Mouse (Mus musculus) neural tube, embryonic 13.5 days (tissue): ENCODE measurements around the gene Bhlhe41. TPM values are rescaled to one million over a fixed set of nuclear protein-coding genes. Genes with fewer than 3 reads are reported as not detected.
A peak's percentile ranks its signal among the peaks of the same experiment; 100 is the strongest.

Experiments used
- ATAC-seq: fragments of 200-750 bp; cut with Nextera tagmentation; 2 replicates; pipeline ENCODE4 v1.8.0; 2017; ENCODE audit warnings: low read depth, mild to moderate bottlenecking, moderate TSS enrichment, moderate library complexity
- H3K27ac ChIP-seq: fragments of 300-500 bp; sonication (generic); replicated peaks from 2 replicates; pipeline ENCODE4 v1.5.1; 2015; ENCODE audit warnings: moderate library complexity, mild to moderate bottlenecking, inconsistent platforms
- H3K27me3 ChIP-seq: fragments of 300-500 bp; sonication (generic); 2 replicates; pipeline ENCODE4 v1.6.1; 2015; ENCODE audit warnings: mild to moderate bottlenecking, inconsistent platforms
- H3K36me3 ChIP-seq: fragments of 300-500 bp; sonication (generic); 2 replicates; pipeline ENCODE4 v1.6.1; 2015; ENCODE audit warnings: mild to moderate bottlenecking, inconsistent platforms
- H3K4me1 ChIP-seq: fragments of 300-500 bp; sonication (generic); replicated peaks from 2 replicates; pipeline ENCODE4 v1.6.1; 2015; ENCODE audit warnings: inconsistent platforms
- H3K4me2 ChIP-seq: fragments of 300-500 bp; sonication (generic); 2 replicates; pipeline ENCODE4 v1.6.1; 2015; ENCODE audit warnings: inconsistent platforms, mild to moderate bottlenecking, moderate library complexity
- H3K4me3 ChIP-seq: fragments of 300-500 bp; sonication (generic); 2 replicates; pipeline ENCODE4 v1.5.1; 2015; ENCODE audit warnings: mild to moderate bottlenecking, inconsistent platforms
- H3K9ac ChIP-seq: fragments of 300-500 bp; sonication (generic); 2 replicates; pipeline ENCODE4 v1.6.1; 2015; ENCODE audit warnings: moderate library complexity, mild to moderate bottlenecking, inconsistent platforms
- H3K9me3 ChIP-seq: fragments of 300-500 bp; sonication (generic); 2 replicates; pipeline ENCODE4 v1.6.1; 2016; ENCODE audit warnings: inconsistent platforms
- WGBS: fragments of 180-500 bp; shearing (Covaris S2); methylation state at CpG from one replicate; pipeline ENCODE4 v1.1.7; 2015; 5-methylcytosine and 5-hydroxymethylcytosine counted together
- polyA plus RNA-seq: library from polyadenylated mRNA; unstranded; fragments of >200 nt; fragmentation: Nextera tagmentation; extraction: Ambion mirVana; gene quantifications from 2 replicates; pipeline ENCODE4 v1.2.1, GENCODE M21; 2015

Bhlhe41 gene
- 3.2 and 3.3 TPM in 2 replicates for polyA plus RNA-seq

DNA sequence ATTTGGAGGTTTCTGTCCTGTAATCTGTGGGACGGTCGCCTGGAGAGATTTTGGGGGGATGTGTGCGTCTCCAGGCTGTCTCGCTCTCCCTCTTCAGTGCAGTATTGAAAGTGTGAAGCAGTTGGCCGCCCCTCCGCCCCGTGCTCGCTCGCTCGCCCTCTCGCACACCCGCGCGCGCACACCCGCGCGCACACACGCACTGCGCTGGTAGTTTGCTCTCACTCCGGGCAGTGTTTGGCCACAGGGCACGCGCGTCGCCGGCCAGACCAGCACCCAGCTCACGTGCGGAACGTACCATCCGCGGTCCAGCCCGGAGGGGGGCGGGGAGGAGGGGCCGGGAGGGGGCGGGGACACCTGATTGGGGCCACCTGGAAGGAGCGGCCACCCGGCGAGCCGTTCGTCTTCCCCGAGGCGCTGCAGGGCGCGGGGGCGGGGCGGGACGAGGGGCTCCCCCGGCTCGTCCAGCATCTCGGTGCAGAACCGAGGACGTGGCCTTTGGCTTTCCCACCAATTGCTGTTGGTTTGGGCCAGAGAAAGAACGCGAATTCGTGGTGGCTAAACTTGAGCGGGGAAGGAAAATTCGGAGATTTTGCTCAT is at the start of gene Bhlhe41:
TSS of gene Bhlhe41 (minus strand) at position 270 of the 597 bp plus-strand sequence.
- peak within 1 kb of the TSS; percentile 61 for H3K4me3 ChIP-seq
- peak within 1 kb of the TSS; percentile 73 for H3K9ac ChIP-seq
- WGBS: 1% methylated on average over 56 of the region's 57 CpGs
- no peaks in the 10 kb centered on the region for H3K9me3 ChIP-seq
- ATAC-seq: peak; percentile 42
- no peaks in the 10 kb centered on the region for H3K36me3 ChIP-seq
- peaks cover 40% of the 10 kb centered on the region for H3K4me1 ChIP-seq
- H3K27ac ChIP-seq: peak within 1 kb of the TSS; percentile 42; the same call in 1 of the 2 replicates
- H3K27me3 ChIP-seq: peaks cover 81% of the 10 kb centered on the region
- H3K4me2 ChIP-seq: peak within 1 kb of the TSS; percentile 100

DNA sequence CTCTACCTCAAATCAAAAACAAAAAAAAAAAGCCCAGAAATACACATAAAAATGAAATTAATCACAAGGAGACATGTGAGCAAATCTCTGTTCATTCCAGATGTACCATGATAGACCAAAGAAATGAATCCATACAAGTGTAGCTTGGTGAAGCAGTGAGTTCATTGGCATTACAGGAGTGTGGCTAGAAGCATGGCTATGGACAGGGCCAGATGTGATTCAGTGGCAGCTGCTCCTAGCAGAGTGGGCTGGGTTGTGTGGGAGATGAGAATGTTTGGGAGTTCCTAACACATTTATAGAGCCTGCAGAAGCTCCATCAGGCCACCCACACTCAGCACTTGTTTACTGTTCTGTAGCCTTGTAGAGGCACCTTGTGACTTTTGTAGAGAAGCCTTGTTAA is 46.9 kb upstream of the Bhlhe41 start:
- no peak overlapping the region for H3K4me2 ChIP-seq
- ATAC-seq: no peak
- H3K9ac ChIP-seq: no peak overlapping the region
- H3K9me3 ChIP-seq: no peaks in the 10 kb centered on the region
- H3K27ac ChIP-seq: no peak overlapping the region
- H3K4me1 ChIP-seq: no peaks in the 10 kb centered on the region
- no peaks in the 10 kb centered on the region for H3K27me3 ChIP-seq
- H3K36me3 ChIP-seq: no peaks in the 10 kb centered on the region
- no peak overlapping the region for H3K4me3 ChIP-seq

DNA sequence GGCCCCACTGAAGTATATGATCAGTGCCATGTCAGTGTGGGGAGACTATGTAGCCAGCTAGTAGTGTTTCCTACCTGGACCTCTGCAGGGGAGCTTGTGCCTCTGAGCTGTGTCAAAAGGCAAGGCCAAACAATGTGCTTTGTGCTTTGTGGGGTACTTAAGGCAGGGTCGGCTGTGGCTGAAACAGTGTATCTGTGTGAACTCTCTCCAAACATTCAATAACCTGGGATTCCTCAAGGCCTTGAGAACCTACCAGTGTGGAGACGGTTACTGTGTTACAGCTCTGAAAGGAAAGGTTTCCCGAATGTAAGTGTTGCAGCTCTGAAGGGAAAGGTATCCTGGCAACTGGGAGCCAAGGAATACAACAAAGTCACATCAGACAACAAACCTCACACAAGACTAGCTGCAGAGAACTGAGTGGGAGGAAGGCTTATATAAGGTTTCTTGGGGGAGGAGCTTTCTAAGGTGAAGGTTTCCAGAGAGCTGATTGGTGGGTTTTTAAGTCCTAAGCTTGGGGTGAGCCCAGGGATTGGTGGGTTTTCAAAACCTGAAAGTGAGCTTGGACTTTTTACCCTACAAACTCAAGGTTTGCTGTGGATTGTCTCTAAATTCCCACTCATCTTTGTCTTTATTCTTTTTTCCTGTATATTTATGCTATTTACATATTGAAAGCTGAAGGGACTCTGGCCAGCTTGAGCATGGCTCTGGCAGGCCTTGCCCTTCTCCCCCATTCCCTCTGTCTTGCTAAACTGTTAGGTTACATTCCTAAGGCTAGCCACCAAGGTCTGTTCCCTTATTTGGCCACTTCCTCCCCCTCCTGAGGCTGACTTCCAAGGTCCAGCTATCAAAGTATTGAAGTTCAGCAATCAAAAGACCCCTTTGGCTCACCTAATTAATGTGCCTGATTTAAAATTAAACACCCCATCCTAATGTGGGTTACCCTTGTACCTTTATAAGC is 45.4 kb upstream of the Bhlhe41 start:
- Histone ChIP-seq H3K9me3 (no peaks in the 10 kb centered on the region), H3K27me3 (no peaks in the 10 kb centered on the region), H3K4me3 (no peak overlapping the region), H3K27ac (no peak overlapping the region), H3K36me3 (no peaks in the 10 kb centered on the region), H3K4me1 (no peaks in the 10 kb centered on the region), H3K9ac (no peak overlapping the region), H3K4me2 (no peak overlapping the region)
- WGBS: 83% methylated on average over 3 of the region's 3 CpGs
- ATAC-seq: no peak

DNA sequence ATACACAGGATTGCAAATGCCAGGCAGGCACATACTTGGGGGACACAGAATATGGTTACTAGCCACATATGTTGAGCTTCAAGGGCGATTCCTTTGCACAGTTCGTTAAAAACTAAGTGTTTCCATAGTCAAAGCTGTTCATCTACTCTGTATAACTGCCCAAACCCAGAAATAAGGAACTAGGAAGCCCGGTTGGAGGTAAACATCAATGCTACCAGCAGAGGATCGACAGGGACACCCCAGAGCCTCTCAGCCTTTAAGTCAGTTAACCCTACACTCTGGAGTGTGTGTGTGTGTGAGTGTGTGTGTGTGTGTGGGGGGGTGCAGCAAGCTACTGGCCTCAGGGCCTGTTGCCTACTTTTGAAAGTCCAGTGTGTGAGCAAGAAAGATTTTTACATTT is 44.6 kb upstream of the Bhlhe41 start:
- H3K27ac ChIP-seq: no peak overlapping the region
- no peaks in the 10 kb centered on the region for H3K4me1 ChIP-seq
- no peak overlapping the region for H3K9ac ChIP-seq
- H3K9me3 ChIP-seq: no peaks in the 10 kb centered on the region
- no peaks in the 10 kb centered on the region for H3K36me3 ChIP-seq
- no peak for ATAC-seq
- H3K4me2 ChIP-seq: no peak overlapping the region
- H3K27me3 ChIP-seq: no peaks in the 10 kb centered on the region
- H3K4me3 ChIP-seq: no peak overlapping the region
- 80% methylated on average over 4 of the region's 4 CpGs for WGBS

DNA sequence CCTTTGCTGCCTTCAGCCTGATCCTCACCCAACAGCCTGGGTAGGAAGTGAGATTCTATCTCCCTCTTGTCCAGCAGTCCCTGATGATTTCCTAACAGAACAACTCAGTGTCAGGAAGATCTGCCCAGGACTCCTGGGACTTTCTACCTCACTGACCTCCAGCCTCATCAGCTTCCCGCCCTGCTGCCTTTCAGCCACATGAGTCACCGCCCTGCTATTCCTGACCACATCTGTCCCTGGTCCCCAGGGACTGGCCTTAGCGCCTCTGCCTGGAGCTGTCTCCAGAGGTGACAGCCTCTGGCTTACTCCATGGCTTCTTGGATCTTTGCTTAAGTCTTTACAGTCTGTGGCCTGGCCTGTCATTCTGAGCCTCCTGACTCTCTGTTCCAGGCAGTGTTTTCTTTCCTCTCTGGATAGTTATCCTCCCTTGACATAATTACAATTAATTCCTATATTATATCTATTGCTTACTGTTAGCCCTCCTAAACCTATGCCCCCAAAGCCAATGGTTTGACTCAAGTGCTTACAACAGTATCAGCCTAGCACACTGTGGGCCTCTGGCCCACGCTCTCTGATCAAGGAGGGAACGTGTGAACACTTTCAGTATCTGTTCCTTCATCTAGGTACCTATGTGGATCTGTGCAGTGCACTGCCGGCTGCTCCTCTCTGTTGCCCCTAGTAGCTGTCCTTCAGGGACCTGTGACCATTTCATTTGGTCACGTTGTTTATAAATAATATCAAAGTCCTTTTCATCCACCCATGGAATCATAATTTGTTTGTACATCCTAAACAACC is 40.9 kb upstream of the Bhlhe41 start:
- H3K4me3 ChIP-seq: no peak overlapping the region
- WGBS: 72% methylated on average over 7 of the region's 7 CpGs
- no peak overlapping the region for H3K4me2 ChIP-seq
- no peaks in the 10 kb centered on the region for H3K4me1 ChIP-seq
- H3K9ac ChIP-seq: no peak overlapping the region
- no peak overlapping the region for H3K27ac ChIP-seq
- H3K9me3 ChIP-seq: no peaks in the 10 kb centered on the region
- no peak for ATAC-seq
- no peaks in the 10 kb centered on the region for H3K36me3 ChIP-seq
- H3K27me3 ChIP-seq: no peaks in the 10 kb centered on the region

DNA sequence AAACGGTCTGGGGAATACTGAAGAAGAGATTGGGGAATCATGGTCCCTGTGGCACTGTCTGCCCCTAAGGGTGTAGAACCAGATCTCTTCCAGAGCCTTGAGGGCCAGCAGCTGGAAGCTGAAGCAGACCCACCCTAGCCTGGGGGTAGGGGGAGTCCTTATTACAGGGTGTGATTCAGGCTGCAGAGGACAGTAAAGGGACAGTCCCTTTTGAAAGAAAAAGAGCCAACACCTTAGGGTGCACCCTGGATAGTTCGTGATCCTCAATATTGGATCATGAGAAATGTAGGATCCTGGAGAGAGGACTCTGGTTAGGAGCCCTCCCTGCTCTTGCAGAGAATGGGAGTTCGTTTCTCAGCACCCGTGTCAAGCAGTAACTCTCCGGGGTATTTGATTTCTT is 39.3 kb upstream of the Bhlhe41 start:
- ATAC-seq: no peak
- H3K4me3 ChIP-seq: no peak overlapping the region
- H3K9me3 ChIP-seq: no peaks in the 10 kb centered on the region
- H3K4me1 ChIP-seq: no peaks in the 10 kb centered on the region
- H3K4me2 ChIP-seq: no peak overlapping the region
- WGBS: 84% methylated on average over 5 of the region's 5 CpGs
- H3K27me3 ChIP-seq: no peaks in the 10 kb centered on the region
- H3K9ac ChIP-seq: no peak overlapping the region
- H3K27ac ChIP-seq: no peak overlapping the region
- H3K36me3 ChIP-seq: no peaks in the 10 kb centered on the region

DNA sequence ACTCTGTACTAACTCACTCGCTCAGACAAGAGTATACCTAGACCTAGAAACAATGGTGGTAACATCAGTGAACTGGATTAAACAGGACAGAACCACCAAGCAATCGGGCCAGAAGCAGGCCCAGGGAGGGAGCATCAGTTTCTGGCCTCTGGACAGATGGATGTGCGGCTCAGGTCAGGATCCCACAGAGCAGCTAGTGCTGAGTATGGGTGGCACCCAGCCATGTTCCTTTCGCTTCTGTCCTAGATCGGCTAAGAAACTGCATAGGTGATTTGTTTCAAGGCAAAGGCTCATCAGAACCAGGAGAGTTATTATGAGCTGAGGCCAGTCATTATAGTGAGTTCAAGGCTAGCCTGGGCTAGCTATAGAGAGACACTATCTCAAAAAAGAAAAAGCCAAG is 38.8 kb upstream of the Bhlhe41 start:
- H3K9ac ChIP-seq: no peak overlapping the region
- H3K27me3 ChIP-seq: no peaks in the 10 kb centered on the region
- WGBS: 93% methylated on average over 5 of the region's 5 CpGs
- no peak overlapping the region for H3K27ac ChIP-seq
- no peaks in the 10 kb centered on the region for H3K4me1 ChIP-seq
- no peaks in the 10 kb centered on the region for H3K9me3 ChIP-seq
- H3K4me2 ChIP-seq: no peak overlapping the region
- no peak for ATAC-seq
- no peaks in the 10 kb centered on the region for H3K36me3 ChIP-seq
- no peak overlapping the region for H3K4me3 ChIP-seq

DNA sequence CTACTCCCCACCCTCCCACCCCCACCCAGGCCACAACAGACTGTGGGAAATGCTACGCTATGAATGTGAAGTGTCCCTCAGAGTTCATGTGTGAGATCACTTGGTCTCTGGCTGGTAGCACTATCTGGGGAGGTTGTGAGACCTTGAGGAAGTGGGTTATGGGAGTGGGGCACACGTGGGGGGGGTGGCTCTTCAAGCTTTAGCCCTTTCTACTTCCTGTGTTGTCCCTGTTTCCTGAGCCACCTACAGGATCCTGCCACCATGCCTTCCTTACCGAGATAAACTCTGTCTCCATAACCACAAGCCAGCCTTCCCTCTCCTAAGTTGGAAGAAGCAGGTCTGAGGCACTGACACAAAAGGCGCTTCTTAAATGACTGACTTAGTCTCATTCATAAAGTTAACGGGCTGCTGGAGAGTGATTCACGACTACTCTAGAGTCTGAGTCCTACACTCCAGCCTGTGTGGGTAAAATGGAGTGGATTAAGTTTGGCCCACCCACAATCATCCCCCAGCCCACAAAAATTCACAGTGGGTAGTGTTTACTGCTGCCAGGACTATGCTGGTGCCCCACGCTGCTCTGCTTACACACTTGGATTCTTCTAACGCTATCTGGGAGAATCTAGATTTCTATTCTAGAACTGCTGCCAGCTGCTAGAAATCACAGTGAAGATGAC is 29.4 kb upstream of the Bhlhe41 start:
- no peak for ATAC-seq
- Histone ChIP-seq H3K4me2 (no peak overlapping the region), H3K36me3 (no peaks in the 10 kb centered on the region), H3K4me1 (no peaks in the 10 kb centered on the region; the same call in 1 of the 2 replicates), H3K4me3 (no peak overlapping the region), H3K27ac (no peak overlapping the region), H3K9ac (no peak overlapping the region), H3K9me3 (no peaks in the 10 kb centered on the region), H3K27me3 (no peaks in the 10 kb centered on the region)
- WGBS: 60% methylated on average over 8 of the region's 8 CpGs

DNA sequence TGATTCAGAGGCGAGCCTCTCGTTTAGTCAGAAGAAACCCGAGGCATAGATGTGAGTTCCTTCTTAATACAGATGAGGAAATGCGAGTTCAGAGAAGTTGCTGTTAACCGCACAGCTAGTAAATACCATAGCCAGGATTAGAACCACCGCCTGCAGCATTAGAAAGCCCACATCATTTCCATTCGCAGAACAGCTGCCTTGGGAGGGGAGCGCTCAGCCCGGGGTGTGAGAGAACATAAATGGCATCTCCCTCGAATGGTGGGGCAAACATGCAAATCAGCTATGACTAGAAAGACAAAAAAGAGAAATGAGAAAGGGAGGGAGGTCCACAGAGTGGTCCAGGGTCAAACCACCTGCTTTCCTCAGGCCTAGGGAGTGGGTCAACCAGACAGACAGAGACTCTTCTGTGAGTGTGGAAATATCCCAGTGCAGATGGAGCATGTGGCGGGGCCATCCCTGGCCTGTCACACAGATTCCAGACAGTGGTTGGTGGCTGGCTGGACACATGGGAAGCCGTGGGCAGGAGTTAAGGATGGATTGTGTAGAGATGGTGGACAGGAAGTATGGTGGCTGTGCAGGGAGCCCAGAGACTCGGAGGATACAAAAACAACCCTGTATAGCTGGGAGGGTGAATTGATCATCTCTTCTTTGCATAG is 28.1 kb upstream of the Bhlhe41 start:
- Histone ChIP-seq H3K27ac (no peak overlapping the region), H3K27me3 (no peaks in the 10 kb centered on the region), H3K9me3 (no peaks in the 10 kb centered on the region), H3K4me3 (no peak overlapping the region), H3K36me3 (no peaks in the 10 kb centered on the region), H3K4me2 (no peak overlapping the region), H3K4me1 (no peaks in the 10 kb centered on the region; the same call in 1 of the 2 replicates), H3K9ac (no peak overlapping the region)
- no peak for ATAC-seq
- WGBS: 84% methylated on average over 13 of the region's 13 CpGs

DNA sequence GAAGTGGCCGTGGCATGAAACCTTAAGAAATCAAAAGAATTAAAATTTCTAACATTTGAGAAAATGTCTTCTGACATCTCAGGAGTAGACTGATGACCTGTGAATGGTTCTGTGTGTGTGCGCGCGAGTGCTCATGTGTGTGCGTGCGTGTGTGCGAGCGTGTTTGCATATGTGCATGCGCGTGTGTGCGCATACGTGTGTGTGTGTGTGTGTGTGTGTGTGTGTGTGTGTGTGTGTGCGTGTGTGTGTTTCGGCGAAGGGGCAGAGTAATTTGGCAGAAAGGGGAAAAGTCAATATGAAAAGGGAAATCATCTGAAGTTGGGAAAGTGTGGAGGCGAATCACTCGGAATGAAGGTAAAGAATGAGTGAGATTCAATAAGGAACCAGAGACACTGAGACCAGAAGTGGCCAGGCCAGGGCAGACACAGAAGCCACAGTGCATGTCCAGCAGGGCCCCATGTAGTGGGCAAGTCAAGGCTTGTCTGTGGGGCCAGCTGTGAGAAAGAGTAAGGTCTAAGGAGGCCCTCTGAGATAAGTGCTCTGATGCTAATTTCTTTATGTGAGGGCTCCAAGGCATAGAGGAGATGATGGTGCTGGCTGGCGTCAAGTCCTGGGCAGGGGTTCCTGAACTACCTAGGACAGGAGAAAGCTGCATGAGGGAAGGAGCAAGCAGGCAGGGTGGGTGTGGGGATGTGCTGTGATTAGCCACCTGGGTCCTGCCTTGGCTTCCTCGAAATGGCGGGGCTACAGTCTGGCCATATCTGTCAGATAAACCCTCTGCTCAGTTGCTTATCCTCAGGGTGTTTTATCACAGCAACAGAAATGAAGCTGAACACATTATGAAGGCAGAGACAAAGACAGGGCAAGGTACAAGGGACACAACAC is 27.3 kb upstream of the Bhlhe41 start:
- H3K36me3 ChIP-seq: no peaks in the 10 kb centered on the region
- H3K27me3 ChIP-seq: no peaks in the 10 kb centered on the region
- 93% methylated on average over 20 of the region's 20 CpGs for WGBS
- no peak for ATAC-seq
- no peak overlapping the region for H3K4me2 ChIP-seq
- no peaks in the 10 kb centered on the region; the same call in 1 of the 2 replicates for H3K4me1 ChIP-seq
- no peak overlapping the region for H3K4me3 ChIP-seq
- no peak overlapping the region for H3K27ac ChIP-seq
- no peak overlapping the region for H3K9ac ChIP-seq
- H3K9me3 ChIP-seq: no peaks in the 10 kb centered on the region
